Mouse (Mus musculus) retina, postnatal 1 day (tissue): Measurements from ENCODE around the gene Tjap1.
A peak's percentile ranks its signal among the peaks of the same experiment; 100 is the strongest.

Experiments used
- DNase-seq: peaks from one replicate; pipeline ENCODE4 v3.0.0-alpha.2; 2012

Gene Tjap1

DNA sequence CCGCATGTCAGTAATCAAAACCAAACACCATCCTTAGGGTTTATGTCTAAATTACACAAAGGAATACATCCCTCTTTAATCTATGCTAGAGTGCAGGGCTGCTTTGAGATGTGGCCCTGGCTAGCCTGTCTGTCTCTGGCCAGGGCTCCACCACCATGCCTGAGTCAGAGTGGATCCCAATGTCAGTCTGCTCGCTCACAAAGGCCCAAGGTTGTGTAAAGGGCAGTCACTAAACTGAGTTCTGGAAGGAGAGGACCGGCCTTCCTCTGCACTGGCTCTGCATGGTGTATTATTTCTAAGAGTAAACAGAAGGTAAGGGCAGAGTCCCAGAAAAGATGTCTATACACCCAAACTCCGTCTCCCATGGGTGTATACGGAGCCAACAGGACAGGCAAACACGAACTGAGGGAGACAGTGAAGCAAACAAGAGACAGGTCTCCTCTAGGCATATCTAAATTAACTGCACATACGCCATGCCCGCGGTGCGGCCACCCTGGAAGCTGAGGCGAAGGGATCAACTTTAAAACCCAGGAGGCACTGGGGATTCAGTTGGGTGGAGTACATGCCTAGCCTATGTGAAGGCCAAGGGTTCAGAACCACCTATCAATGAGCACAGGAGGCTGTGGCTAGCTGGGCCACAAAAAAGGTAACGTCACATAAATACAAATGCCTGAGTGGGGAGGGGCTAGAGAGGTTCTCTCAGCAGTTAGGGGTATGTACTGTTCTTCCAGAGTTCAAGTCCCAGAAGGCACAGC, 4.6 kb downstream of the Tjap1 start:
- DNase-seq, result no peak

DNA sequence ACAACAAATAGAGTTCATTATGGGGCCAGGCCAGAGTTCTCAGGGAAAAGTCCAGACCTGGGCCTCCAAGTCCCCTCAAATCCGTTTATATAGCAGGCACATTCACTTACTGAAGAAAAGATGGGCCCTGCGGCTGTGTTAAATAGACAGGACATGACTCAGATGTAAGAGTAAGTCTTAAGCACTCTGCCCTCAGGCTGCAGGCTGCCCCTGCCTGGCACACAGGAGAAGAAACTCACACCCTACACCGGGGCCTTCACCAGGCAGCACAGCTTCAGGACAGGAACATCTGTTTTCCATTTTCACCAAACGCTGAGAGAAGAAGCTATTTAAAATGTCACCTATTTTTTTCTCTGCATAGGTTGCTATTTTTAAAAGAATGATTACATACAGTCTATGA, 5.2 kb downstream of the Tjap1 start:
- DNase-seq, result no peak

DNA sequence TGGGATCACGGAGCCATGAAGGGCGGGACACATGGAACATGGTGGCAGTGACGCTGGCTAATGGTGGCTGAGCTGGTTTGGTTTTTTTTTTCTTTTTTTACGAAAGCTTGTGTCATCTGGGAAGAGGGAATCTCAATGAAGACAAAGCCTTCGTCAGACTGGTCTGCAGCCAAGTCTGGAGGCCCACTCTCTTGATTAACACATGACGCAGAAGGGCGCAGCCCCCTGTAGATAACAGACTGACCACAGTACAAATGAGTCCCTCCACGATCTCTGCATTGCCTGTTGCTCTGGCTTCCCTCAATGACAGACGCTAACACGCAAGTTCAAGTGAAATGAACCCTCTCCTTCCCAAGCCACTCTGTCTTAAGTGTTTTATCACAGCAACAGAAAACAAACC, 7.3 kb downstream of the Tjap1 start:
- DNase-seq, result no peak

DNA sequence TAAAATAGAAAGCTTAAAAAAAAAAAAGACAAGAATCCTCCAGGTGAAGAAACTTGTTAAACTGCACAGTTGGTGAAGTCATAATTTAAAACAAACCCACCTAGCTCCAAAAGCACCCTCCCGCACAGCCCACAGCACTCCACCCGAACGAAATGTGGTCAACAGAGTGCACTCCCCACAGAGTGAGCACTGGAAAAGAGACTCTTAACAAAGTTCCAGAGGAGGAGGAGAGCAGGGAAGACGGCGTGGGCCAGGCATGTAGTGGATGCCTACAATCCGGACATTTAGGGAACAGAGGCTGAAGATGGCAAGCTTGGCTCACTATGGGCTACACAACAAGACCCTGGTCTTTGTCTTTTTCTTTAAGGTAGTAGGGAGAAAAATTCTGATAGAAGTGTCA, 7.8 kb downstream of the Tjap1 start:
- no peak for DNase-seq

GRCm38 (mm10) chr17:46274465-46274864, 8.4 kb downstream of the Tjap1 start:
- no peak for DNase-seq

GRCm38 (mm10) chr17:46273803-46274236, 9.0 kb downstream of the Tjap1 start:
- DNase-seq, result no peak

DNA sequence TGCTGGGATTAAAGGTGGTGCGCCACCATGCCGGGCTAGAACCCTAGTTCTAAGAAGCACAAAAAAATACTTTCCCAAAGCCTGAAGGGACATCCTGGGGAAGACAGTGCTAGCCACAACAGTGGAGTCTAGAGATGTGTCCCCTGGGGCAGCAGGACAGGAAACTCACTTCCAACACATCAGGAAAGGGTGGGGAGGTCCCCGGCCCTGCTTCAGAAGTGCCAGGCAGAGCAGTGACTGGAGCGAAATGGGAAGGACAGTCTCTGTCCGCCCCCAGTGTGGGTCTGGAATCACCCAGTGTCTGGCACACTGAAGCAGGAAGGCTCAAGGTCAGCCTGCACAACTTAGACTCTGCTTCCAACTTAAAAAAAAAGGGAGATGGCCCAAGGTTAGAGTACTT, 10.2 kb downstream of the Tjap1 start:
- DNase-seq, result no peak

DNA sequence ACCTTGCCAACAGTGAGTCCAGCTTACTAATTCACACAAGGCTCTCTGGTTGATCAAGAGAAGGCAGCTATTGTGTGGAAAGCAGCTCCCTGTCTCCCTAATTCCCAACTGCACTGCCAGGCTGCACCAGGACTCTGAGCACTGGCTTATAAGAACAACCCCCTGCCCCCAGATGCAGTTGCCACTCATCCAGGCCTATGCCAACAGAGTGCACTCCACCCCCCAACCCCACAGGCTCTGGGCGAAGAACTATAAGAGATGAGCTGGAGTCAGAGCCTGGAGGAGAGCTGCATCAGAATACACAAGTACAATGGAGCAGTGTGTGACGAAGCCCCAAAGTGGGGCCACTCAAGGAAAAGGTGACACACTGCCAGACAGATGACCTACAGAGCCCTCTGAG, 10.8 kb downstream of the Tjap1 start:
- no peak for DNase-seq

DNA sequence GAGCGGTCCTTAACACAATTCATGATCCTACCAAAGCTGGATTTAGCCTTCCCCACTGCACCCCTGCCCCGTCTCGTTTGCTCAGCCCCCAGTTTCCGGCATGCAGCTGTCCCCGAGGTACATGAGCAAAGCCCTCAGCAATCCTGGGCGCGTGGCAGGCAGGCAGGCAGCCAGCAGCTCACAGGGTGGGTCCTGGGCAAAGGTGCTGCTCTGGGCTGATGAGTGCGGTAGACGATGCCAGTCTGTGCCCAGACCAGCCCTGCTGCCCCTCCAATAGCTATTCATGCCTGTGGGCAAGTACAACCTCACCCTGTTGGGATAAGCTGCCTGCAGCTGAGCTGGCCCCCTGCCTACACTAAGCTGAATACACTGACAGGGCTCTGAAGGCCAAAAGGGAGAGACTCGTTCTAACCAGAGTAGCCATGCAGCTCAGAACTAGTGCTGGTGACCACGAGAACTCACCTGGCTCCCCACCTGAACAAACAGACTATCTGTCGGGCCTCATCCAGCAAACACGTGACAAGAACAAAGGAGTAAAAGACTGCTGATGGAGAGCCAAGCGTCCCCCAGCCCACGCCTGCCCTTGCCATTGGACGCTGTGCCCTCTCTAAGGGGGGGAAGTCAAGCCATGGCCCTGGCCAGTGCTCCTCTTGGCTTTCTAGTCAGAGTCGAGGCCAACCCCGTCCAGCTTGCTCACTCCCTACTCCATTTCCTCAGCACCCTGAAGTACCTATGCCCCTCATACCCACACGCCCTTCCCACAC, 12.9 kb downstream of the Tjap1 start:
- no peak for DNase-seq

DNA sequence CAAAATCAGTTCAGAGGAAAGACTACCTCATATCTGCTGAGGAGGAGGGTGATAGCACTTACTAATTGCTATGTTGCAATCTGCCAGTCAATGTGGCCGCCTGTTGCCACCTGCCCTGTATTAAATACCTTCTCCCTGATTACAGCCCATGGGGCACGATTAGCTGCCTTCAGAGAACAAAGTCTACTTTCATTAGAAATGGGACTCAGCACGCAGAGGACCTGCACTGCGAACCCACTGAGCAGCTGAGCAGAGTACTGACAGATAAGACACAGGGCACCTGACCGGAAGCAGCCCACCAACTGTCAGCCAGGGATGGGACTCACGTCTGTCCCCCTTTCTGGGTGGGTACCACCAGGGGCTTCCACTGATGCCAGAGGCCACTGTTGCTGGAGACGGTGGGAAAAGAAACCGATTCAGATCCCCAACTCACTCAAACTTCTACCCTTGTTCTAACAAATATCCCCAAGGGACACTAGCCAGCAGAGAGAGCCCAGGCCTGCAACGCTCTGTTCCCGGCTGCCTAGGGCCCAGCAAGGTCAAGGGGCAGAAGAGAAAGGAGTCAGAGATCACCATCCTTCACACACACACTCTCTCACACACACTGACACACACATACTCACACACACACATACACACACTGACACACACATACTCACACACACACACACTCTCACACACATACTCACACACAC, 14.7 kb downstream of the Tjap1 start:
- no peak for DNase-seq

- no peak for DNase-seq
Measured at GRCm38 (mm10) chr17:46267511-46267910, 15.3 kb downstream of the Tjap1 start.

GRCm38 (mm10) chr17:46266986-46267385, 15.8 kb downstream of the Tjap1 start:
- no peak for DNase-seq

- peak; percentile 82 for DNase-seq
Measured at GRCm38 (mm10) chr17:46265918-46266618, 16.8 kb downstream of the Tjap1 start.

DNA sequence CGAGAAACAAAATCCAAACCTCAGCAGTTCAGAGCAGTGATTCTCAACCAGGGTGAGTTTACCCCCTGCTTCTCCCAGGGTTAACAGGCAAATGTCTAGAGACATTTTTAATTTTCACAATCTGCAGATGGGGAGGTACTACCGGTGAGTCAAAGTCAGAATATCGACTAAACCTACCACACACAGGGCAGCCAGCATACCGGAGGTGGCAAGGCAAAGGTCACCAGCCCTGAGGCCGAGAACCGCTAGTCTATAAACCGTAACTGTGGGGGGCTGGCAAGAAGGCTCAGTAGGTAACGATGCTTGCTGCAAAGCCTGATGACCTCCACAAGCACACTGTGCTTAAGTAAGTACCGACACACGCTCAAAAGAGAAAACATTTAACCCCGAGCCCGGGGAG, 17.3 kb downstream of the Tjap1 start:
- DNase-seq, result no peak

DNA sequence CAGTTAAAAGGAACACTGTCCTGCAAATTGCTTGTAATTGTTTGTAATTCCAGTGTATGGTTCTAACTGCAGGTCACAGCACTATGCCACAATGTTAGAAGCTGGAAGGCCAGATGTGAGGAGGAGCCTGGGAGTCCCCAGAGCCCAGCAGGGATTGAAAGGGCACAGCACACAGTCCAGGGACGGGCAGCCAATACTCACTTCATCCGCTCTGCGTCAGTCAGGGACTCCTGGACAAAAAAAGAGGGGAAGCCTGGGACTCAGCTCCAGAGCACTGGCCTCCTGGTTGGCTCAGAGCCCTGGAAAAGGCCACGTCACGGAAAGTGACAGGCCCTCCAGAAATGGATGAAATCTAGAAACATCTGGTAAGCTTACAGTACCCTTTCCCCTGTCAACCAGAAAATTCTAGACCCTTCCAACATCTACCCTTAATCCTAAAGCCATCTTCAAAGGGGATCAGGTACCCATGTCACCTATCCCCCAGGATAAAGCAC, 20.6 kb downstream of the Tjap1 start:
- no peak for DNase-seq

DNA sequence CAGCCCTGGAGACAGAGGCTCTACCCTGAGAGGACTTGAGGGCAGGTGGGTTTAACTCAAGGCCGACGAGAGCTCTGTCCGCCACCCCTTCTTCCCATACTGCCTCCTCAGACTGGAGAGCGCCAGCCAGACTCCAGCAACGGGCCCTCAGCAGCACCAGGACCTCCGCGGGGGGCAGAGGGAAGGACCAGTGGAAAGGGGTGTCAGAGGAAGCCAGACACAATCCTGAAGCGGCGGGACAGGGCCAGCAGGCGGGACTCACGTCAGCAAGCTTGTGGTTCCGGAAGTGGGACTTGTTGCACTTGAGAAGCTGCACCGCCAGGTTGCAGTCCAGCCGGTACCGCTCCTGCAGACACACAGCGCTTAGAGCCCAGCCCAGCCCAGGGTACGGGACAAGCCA, 23.2 kb downstream of the Tjap1 start:
- no peak for DNase-seq

DNA sequence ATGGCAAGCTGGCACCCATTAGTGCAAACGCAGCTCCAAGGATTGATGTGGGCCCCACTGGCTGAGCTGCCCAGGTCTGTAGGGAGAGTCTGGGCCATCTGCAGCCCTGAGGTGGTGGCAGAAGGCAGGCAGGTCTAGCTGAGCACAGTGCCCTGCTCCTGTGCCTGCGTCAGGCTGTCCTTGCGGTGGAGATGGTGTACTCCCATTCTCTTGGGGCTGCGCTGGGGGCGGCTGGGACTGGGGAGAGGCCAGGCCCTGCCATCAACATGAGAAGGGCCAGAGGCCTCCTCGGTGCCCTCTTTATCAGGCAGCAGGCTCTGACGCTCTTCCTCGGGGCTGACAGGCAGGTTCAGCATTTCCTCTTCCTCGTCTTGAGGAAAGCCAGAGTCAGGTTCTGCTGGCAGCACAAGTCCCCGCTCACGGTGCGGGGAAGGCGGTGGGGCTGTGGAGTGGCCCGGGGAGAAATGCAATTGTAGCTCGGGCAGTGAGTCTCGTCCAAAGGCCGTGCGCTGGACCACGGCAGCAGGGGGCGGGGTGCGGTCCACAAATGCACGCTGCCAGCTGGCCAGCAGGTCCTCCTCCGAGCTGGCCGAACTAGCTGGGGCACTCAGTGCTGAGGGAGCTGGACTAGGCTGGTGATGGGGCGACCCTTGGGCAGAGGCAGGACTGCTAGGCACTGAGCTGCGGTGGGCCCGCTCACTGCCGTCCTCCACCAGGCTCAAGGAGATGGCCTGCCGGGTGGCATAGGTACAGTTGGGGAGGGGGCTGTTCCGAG, 24.4 kb downstream of the Tjap1 start:
- no peak for DNase-seq

- no peak for DNase-seq
Measured at GRCm38 (mm10) chr17:46255147-46255546, 27.7 kb downstream of the Tjap1 start.

- DNase-seq, result no peak
Measured at GRCm38 (mm10) chr17:46254106-46254505, 28.7 kb downstream of the Tjap1 start.

GRCm38 (mm10) chr17:46253452-46254084, 29.3 kb downstream of the Tjap1 start, which contains the start of gene Lrrc73:
Lrrc73 (plus strand) TSS chr17:46253531.
- peak; percentile 94 for DNase-seq
